Comparison of ENCODE assay signal across 10 mouse cellular contexts in genomic region chr7:58693342-58693741, GRCm38 (mm10). TPM values are rescaled to one million over a fixed set of nuclear protein-coding genes. Genes with fewer than 3 reads are reported as not detected.
A peak's percentile ranks its signal among the peaks of the same experiment; 100 is the strongest.
DNase-seq lines count a peak whose midpoint lies in the region; ATAC-seq lines count a peak whose summit lies in the region.
"Had no signal": no experiment of that assay in that cellular context is flagged by ENCODE, and none has a peak within 500 bp of the region (broad histone marks: within the 10 kb centered on the region; RNA-seq: fewer than 3 reads in every experiment).

No protein-coding gene starts in this region.

- WGBS in large intestine, adult 2 months = 31% methylated on average over 3 of the region's 3 CpGs
- 41% methylated on average over 3 of the region's 3 CpGs for WGBS in stomach, embryonic 14.5 days

- peak; percentile 4 for DNase-seq in kidney, adult 9 months
- DNase-seq in kidney, postnatal 25 days = no peak
- DNase-seq in NIH3T3 (ENCODE audit: low read depth) = peak; percentile 89
- DNase-seq in large intestine, adult 2 months (ENCODE audit: low read depth, low spot score) = peak; percentile 16
- DNase-seq in gastrocnemius, postnatal 25 days = no peak
- DNase-seq: layer of hippocampus, postnatal 36 days; liver had no signal

- no peaks in the 10 kb centered on the region for H3K36me3 ChIP-seq in stomach, embryonic 14.5 days (ENCODE audit: control insufficient read depth, insufficient read depth, low read length)
- H3K36me3 ChIP-seq: neural tube, embryonic 13.5 days had no signal

- ATAC-seq in stomach, embryonic 14.5 days (ENCODE audit: insufficient number of reproducible peaks, insufficient read depth, low FRiP score, low read depth) = peak; percentile 56
- ATAC-seq in cerebellum, adult (ENCODE audit: insufficient number of reproducible peaks, low FRiP score, low TSS enrichment) = no peak

- no peaks in the 10 kb centered on the region for H3K9me3 ChIP-seq in stomach, embryonic 14.5 days (ENCODE audit: control insufficient read depth, low read depth, low read length)
- H3K9me3 ChIP-seq: neural tube, embryonic 13.5 days had no signal

- H3K27ac ChIP-seq in stomach, embryonic 14.5 days (ENCODE audit: low read length) = peak overlapping the region; percentile 83
- H3K27ac ChIP-seq: neural tube, embryonic 13.5 days had no signal

- peaks cover 12% of the 10 kb centered on the region for H3K4me1 ChIP-seq in stomach, embryonic 14.5 days (ENCODE audit: control insufficient read depth, insufficient read depth, low read length)

- H3K9ac ChIP-seq in stomach, embryonic 14.5 days (replicated peaks; ENCODE audit: low read depth, low read length) = no peak overlapping the region
- H3K9ac ChIP-seq: neural tube, embryonic 13.5 days had no signal

- H3K4me2 ChIP-seq in stomach, embryonic 14.5 days (replicated peaks; ENCODE audit: low read depth, low read length) = no peak overlapping the region
- H3K4me2 ChIP-seq: neural tube, embryonic 13.5 days had no signal

- H3K27me3 ChIP-seq in stomach, embryonic 14.5 days (ENCODE audit: control insufficient read depth, insufficient read depth, low read length) = no peaks in the 10 kb centered on the region
- H3K27me3 ChIP-seq: neural tube, embryonic 13.5 days had no signal

- no peak overlapping the region for H3K4me3 ChIP-seq in stomach, embryonic 14.5 days (ENCODE audit: low read depth, low read length)
- H3K4me3 ChIP-seq: neural tube, embryonic 13.5 days had no signal

RNA-seq across cellular contexts. Expression of gene Atp10a, which starts 37.4 kb away (rescaled TPM):
- polyA plus RNA-seq in large intestine, adult 2 months (2012; rRNA removed) = 1.5 and 2.7 TPM in 2 replicates
- polyA plus RNA-seq in stomach, embryonic 14.5 days (2014; fragmentation: Nextera tagmentation; extraction: Ambion mirVana) = 4.3 and 4.4 TPM in 2 replicates
- total RNA-seq in gastrocnemius, postnatal 25 days (2021) = 1 to 10 TPM; 2.4 to 2.7 TPM

Comparison
In these comparisons a context has a peak if more than half of its experiments do, and no peak if none do; other contexts are left out.
1. DNase-seq: peak in kidney, adult 9 months (single experiment), NIH3T3 (single experiment) and large intestine, adult 2 months (single experiment); none in kidney, postnatal 25 days (0 of 2) and gastrocnemius, postnatal 25 days (single experiment).